ENCODE assay signal across 12 mouse cellular contexts in genomic region chr4:81332439-81332841, GRCm38 (mm10).
DNase-seq lines count a peak whose midpoint lies in the region; ATAC-seq lines count a peak whose summit lies in the region.
"Had no signal": no experiment of that assay in that cellular context is flagged by ENCODE, and none has a peak within 500 bp of the region (broad histone marks: within the 10 kb centered on the region; RNA-seq: fewer than 3 reads in every experiment).

No protein-coding gene starts in this region.

- no peak overlapping the region for H3K4me2 ChIP-seq in hindbrain, embryonic 13.5 days
- H3K4me2 ChIP-seq in midbrain, embryonic 15.5 days = peak overlapping the region; percentile 14
- H3K4me2 ChIP-seq: liver, embryonic 12.5 days had no signal

- H3K36me3 ChIP-seq in hindbrain, embryonic 13.5 days = no peaks in the 10 kb centered on the region
- H3K36me3 ChIP-seq in midbrain, embryonic 15.5 days (replicated peaks) = no peaks in the 10 kb centered on the region
- H3K36me3 ChIP-seq: liver, embryonic 12.5 days had no signal

- no peak overlapping the region for H3K9ac ChIP-seq in hindbrain, embryonic 13.5 days
- H3K9ac ChIP-seq in midbrain, embryonic 15.5 days = 0 out of 2 replicates have a peak overlapping the region, but pooled peaks have one; percentile 6
- H3K9ac ChIP-seq: liver, embryonic 12.5 days had no signal

- H3K9me3 ChIP-seq in hindbrain, embryonic 13.5 days = no peaks in the 10 kb centered on the region
- H3K9me3 ChIP-seq in midbrain, embryonic 15.5 days = no peaks in the 10 kb centered on the region
- H3K9me3 ChIP-seq: liver, embryonic 12.5 days had no signal

- peaks cover 17% of the 10 kb centered on the region for H3K4me1 ChIP-seq in hindbrain, embryonic 13.5 days (replicated peaks)
- peaks cover 17% of the 10 kb centered on the region for H3K4me1 ChIP-seq in midbrain, embryonic 15.5 days
- H3K4me1 ChIP-seq: liver, embryonic 12.5 days had no signal

- H3K27me3 ChIP-seq in hindbrain, embryonic 13.5 days = no peaks in the 10 kb centered on the region
- H3K27me3 ChIP-seq in midbrain, embryonic 15.5 days (replicated peaks) = no peaks in the 10 kb centered on the region
- H3K27me3 ChIP-seq: liver, embryonic 12.5 days had no signal

- 47% methylated on average over 6 of the region's 6 CpGs for WGBS in hindbrain, embryonic 13.5 days
- 19% methylated on average over 6 of the region's 6 CpGs for WGBS in midbrain, embryonic 15.5 days

- H3K4me3 ChIP-seq in hindbrain, embryonic 13.5 days = no peak overlapping the region
- no peak overlapping the region for H3K4me3 ChIP-seq in midbrain, embryonic 15.5 days
- H3K4me3 ChIP-seq: gastrocnemius, adult 2 months; liver, embryonic 12.5 days had no signal

- peak; percentile 26 for DNase-seq in embryo, embryonic 11 days
- DNase-seq in embryo, embryonic 10 days (ENCODE audit: low spot score) = no peak
- peak; percentile 88 for DNase-seq in fat pad, adult 2 months (ENCODE audit: extremely low read depth, low read depth, low spot score)
- no peak for DNase-seq in liver
- no peak for DNase-seq in gastrocnemius, adult 18-20 months (ENCODE audit: low spot score)
- DNase-seq: gastrocnemius, adult 2 months; kidney, adult 11 months; lung, postnatal 4 days had no signal

- peak overlapping the region; percentile 60 for H3K27ac ChIP-seq in hindbrain, embryonic 13.5 days
- H3K27ac ChIP-seq in midbrain, embryonic 15.5 days = peak overlapping the region; percentile 65
- H3K27ac ChIP-seq: gastrocnemius, adult 2 months; liver, embryonic 12.5 days had no signal

- ATAC-seq in hindbrain, embryonic 13.5 days (ENCODE audit: low FRiP score) = peak; percentile 62
- peak; percentile 75 for ATAC-seq in midbrain, embryonic 15.5 days (replicated peaks)
- ATAC-seq in erythroid progenitor cell, adult 5-6 weeks (replicated peaks; ENCODE audit: low FRiP score, poor library complexity, severe bottlenecking) = no peak
- ATAC-seq: liver, embryonic 12.5 days had no signal

Comparison
In these comparisons a context has a peak if more than half of its experiments do, and no peak if none do; other contexts are left out.
1. DNase-seq: peak in embryo, embryonic 11 days (single experiment) and fat pad, adult 2 months (single experiment); none in embryo, embryonic 10 days (single experiment), liver (single experiment) and gastrocnemius, adult 18-20 months (single experiment).